Mouse (Mus musculus): ENCODE data around the gene Dync2li1. TPM values are rescaled to one million over a fixed set of nuclear protein-coding genes. Genes with fewer than 3 reads are reported as not detected.

Dync2li1 gene
- polyA plus RNA-seq, 1 experiment from 2014 or later: 56.9 TPM

DNA sequence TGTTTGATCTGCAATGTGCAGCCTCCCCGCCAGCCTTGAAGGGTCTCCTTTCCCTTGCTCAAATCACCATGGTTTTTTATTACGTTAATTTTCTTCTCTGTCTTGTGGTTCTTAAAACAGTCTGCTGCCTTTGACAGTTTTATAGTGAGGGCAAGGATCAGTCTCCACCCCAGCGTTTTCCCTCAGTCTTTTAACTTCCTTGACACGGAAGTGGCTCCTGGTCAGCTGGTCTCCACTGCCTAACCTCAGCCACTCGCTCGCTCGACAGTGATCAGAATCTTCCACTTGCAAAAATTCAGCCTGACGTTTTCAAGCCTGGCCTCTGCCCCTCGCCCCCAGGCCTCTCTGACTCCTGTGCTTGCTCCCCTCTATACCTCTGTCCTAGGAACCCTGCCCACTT, 39.4 kb downstream of the Dync2li1 start:
- Histone ChIP-seq H3K4me2 (replicated peaks; ENCODE audit: low read depth, low read length) (peak overlapping the region; percentile 34), H3K36me3 (ENCODE audit: insufficient read depth, low read length) (no peaks in the 10 kb centered on the region), H3K4me3 (ENCODE audit: low read length) (no peak overlapping the region), H3K27ac (ENCODE audit: low read length) (peak overlapping the region; percentile 55; the same call in 1 of the 2 replicates), H3K9me3 (ENCODE audit: low read length) (no peaks in the 10 kb centered on the region), H3K4me1 (ENCODE audit: insufficient read depth, low read length) (peaks cover 23% of the 10 kb centered on the region), H3K27me3 (ENCODE audit: insufficient read depth, low read length) (no peaks in the 10 kb centered on the region), H3K9ac (replicated peaks; ENCODE audit: low read length) (no peak overlapping the region)
- ATAC-seq (ENCODE audit: low FRiP score, low TSS enrichment): peak; percentile 81
- 9% methylated on average over 9 of the region's 9 CpGs for WGBS

- no peak overlapping the region for H3K27ac ChIP-seq (ENCODE audit: low read length)
- no peak overlapping the region for H3K4me2 ChIP-seq (replicated peaks; ENCODE audit: low read depth, low read length)
- peaks cover 24% of the 10 kb centered on the region for H3K4me1 ChIP-seq (ENCODE audit: insufficient read depth, low read length)
- no peaks in the 10 kb centered on the region for H3K9me3 ChIP-seq (ENCODE audit: low read length)
- no peaks in the 10 kb centered on the region for H3K36me3 ChIP-seq (ENCODE audit: insufficient read depth, low read length)
- no peak overlapping the region for H3K4me3 ChIP-seq (ENCODE audit: low read length)
- no peak for ATAC-seq (ENCODE audit: low FRiP score, low TSS enrichment)
- no peaks in the 10 kb centered on the region for H3K27me3 ChIP-seq (ENCODE audit: insufficient read depth, low read length)
- no peak overlapping the region for H3K9ac ChIP-seq (replicated peaks; ENCODE audit: low read length)
- WGBS: 85% methylated on average over 3 of the region's 3 CpGs
Measured at GRCm38 (mm10) chr17:84667848-84668247, 41.6 kb downstream of the Dync2li1 start.

- H3K36me3 ChIP-seq (ENCODE audit: insufficient read depth, low read length): no peaks in the 10 kb centered on the region
- no peak overlapping the region for H3K9ac ChIP-seq (replicated peaks; ENCODE audit: low read length)
- H3K4me3 ChIP-seq (ENCODE audit: low read length): no peak overlapping the region
- WGBS: 49% methylated on average over 16 of the region's 16 CpGs
- H3K4me1 ChIP-seq (ENCODE audit: insufficient read depth, low read length): peaks cover 35% of the 10 kb centered on the region
- H3K27me3 ChIP-seq (ENCODE audit: insufficient read depth, low read length): no peaks in the 10 kb centered on the region
- no peaks in the 10 kb centered on the region for H3K9me3 ChIP-seq (ENCODE audit: low read length)
- H3K4me2 ChIP-seq (replicated peaks; ENCODE audit: low read depth, low read length): no peak overlapping the region
- peak; percentile 44; the same call in 1 of the 2 replicates for ATAC-seq (ENCODE audit: low FRiP score, low TSS enrichment)
- no peak overlapping the region for H3K27ac ChIP-seq (ENCODE audit: low read length)
Measured at GRCm38 (mm10) chr17:84672376-84673369, 46.4 kb downstream of the Dync2li1 start.

DNA sequence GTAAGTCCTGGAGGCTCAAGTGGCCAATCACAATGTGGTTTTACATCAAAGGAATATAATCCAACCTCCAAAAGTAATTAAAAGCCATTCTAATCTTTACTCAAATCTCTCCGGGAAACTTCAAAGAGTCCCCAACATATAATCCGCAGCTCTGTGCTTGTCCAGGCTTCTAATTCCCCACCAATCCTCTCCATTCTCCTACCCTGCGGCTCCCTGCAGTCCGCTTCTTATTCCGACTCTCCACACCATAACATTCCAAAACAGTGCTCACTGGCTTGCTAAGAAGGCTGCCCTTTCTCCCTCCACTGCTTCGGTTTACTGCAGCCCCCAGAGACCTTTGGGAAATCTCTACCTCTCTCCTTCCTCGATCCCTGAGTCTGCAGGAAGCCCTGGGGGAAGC, 47.8 kb downstream of the Dync2li1 start:
- 21% methylated on average over 7 of the region's 7 CpGs for WGBS
- H3K4me2 ChIP-seq (replicated peaks; ENCODE audit: low read depth, low read length): no peak overlapping the region

GRCm38 (mm10) chr17:84675204-84675603, 48.9 kb downstream of the Dync2li1 start:
- Histone ChIP-seq H3K4me1 (ENCODE audit: insufficient read depth, low read length) (peaks cover 35% of the 10 kb centered on the region), H3K36me3 (ENCODE audit: insufficient read depth, low read length) (no peaks in the 10 kb centered on the region), H3K27ac (ENCODE audit: low read length) (no peak overlapping the region)

More for the DNA sequence above, 47.8 kb downstream of the Dync2li1 start:
- no peaks in the 10 kb centered on the region for H3K27me3 ChIP-seq (ENCODE audit: insufficient read depth, low read length)
- H3K9ac ChIP-seq (replicated peaks; ENCODE audit: low read length): peak overlapping the region; percentile 48; the same call in 1 of the 2 replicates
- no peak for ATAC-seq (ENCODE audit: low FRiP score, low TSS enrichment)
- H3K36me3 ChIP-seq (ENCODE audit: insufficient read depth, low read length): no peaks in the 10 kb centered on the region
- no peak overlapping the region for H3K4me3 ChIP-seq (ENCODE audit: low read length)
- H3K27ac ChIP-seq (ENCODE audit: low read length): no peak overlapping the region
- H3K9me3 ChIP-seq (ENCODE audit: low read length): no peaks in the 10 kb centered on the region
- H3K4me1 ChIP-seq (ENCODE audit: insufficient read depth, low read length): peaks cover 35% of the 10 kb centered on the region

DNA sequence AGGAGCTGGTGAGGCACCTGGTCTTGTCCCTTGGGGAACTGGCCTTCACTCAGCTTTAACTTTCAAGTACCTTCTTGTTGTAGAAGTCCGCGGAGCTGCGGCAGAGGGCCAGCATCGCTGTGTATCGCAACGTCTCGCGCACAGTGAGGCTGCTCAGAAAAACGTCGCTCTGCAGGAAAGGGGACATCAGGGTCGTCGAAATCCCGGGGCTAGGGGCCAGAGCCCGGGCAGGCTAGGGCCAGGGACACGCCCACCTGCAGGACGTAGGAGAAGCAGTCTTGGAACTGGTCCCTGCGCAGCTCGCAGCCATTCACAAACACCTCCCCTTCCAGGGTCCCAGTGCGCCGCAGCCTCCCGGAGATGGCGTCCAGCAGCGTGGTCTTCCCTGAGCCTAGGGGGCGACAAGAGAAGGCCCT, 49.7 kb downstream of the Dync2li1 start, which contains the start of gene Abcg8:
Gene Abcg8 (plus strand): TSS at position 352 of the 416 bp plus-strand sequence.
- Histone ChIP-seq H3K27ac (ENCODE audit: low read length) (no peak within 1 kb of the TSS), H3K27me3 (ENCODE audit: insufficient read depth, low read length) (no peaks in the 10 kb centered on the region), H3K4me3 (ENCODE audit: low read length) (peak within 1 kb of the TSS; percentile 46), H3K9me3 (ENCODE audit: low read length) (no peaks in the 10 kb centered on the region), H3K4me1 (ENCODE audit: insufficient read depth, low read length) (peaks cover 35% of the 10 kb centered on the region), H3K9ac (replicated peaks; ENCODE audit: low read length) (peak within 1 kb of the TSS; percentile 66), H3K4me2 (replicated peaks; ENCODE audit: low read depth, low read length) (peak within 1 kb of the TSS; percentile 80), H3K36me3 (ENCODE audit: insufficient read depth, low read length) (no peaks in the 10 kb centered on the region)
- peak; percentile 65 for ATAC-seq (ENCODE audit: low FRiP score, low TSS enrichment)
- under 1% methylated on average over 24 of the region's 24 CpGs for WGBS

More at GRCm38 (mm10) chr17:84675204-84675603, 48.9 kb downstream of the Dync2li1 start:
- no peaks in the 10 kb centered on the region for H3K27me3 ChIP-seq (ENCODE audit: insufficient read depth, low read length)
- H3K4me2 ChIP-seq (replicated peaks; ENCODE audit: low read depth, low read length): peak overlapping the region; percentile 80
- peak overlapping the region; percentile 46; the same call in 1 of the 2 replicates for H3K4me3 ChIP-seq (ENCODE audit: low read length)
- no peaks in the 10 kb centered on the region for H3K9me3 ChIP-seq (ENCODE audit: low read length)
- WGBS: 46% methylated on average over 4 of the region's 4 CpGs
- ATAC-seq (ENCODE audit: low FRiP score, low TSS enrichment): no peak
- H3K9ac ChIP-seq (replicated peaks; ENCODE audit: low read length): no peak overlapping the region

GRCm38 (mm10) chr17:84677595-84677994, 51.3 kb downstream of the Dync2li1 start:
- no peaks in the 10 kb centered on the region for H3K27me3 ChIP-seq (ENCODE audit: insufficient read depth, low read length)
- no peaks in the 10 kb centered on the region for H3K9me3 ChIP-seq (ENCODE audit: low read length)
- 82% methylated on average over 11 of the region's 11 CpGs for WGBS
- no peak for ATAC-seq (ENCODE audit: low FRiP score, low TSS enrichment)
- no peak overlapping the region for H3K9ac ChIP-seq (replicated peaks; ENCODE audit: low read length)
- H3K4me3 ChIP-seq (ENCODE audit: low read length): no peak overlapping the region
- peaks cover 31% of the 10 kb centered on the region for H3K4me1 ChIP-seq (ENCODE audit: insufficient read depth, low read length)
- no peak overlapping the region for H3K27ac ChIP-seq (ENCODE audit: low read length)
- H3K4me2 ChIP-seq (replicated peaks; ENCODE audit: low read depth, low read length): no peak overlapping the region
- H3K36me3 ChIP-seq (ENCODE audit: insufficient read depth, low read length): no peaks in the 10 kb centered on the region

- Histone ChIP-seq H3K36me3 (ENCODE audit: insufficient read depth, low read length) (no peaks in the 10 kb centered on the region), H3K27me3 (ENCODE audit: insufficient read depth, low read length) (no peaks in the 10 kb centered on the region), H3K27ac (ENCODE audit: low read length) (no peak overlapping the region), H3K9ac (replicated peaks; ENCODE audit: low read length) (no peak overlapping the region), H3K4me1 (ENCODE audit: insufficient read depth, low read length) (peaks cover 14% of the 10 kb centered on the region), H3K9me3 (ENCODE audit: low read length) (no peaks in the 10 kb centered on the region), H3K4me2 (replicated peaks; ENCODE audit: low read depth, low read length) (no peak overlapping the region), H3K4me3 (ENCODE audit: low read length) (no peak overlapping the region)
- ATAC-seq (ENCODE audit: low FRiP score, low TSS enrichment): no peak
- 82% methylated on average over 3 of the region's 3 CpGs for WGBS
Measured at GRCm38 (mm10) chr17:84681670-84682069, 55.4 kb downstream of the Dync2li1 start.

DNA sequence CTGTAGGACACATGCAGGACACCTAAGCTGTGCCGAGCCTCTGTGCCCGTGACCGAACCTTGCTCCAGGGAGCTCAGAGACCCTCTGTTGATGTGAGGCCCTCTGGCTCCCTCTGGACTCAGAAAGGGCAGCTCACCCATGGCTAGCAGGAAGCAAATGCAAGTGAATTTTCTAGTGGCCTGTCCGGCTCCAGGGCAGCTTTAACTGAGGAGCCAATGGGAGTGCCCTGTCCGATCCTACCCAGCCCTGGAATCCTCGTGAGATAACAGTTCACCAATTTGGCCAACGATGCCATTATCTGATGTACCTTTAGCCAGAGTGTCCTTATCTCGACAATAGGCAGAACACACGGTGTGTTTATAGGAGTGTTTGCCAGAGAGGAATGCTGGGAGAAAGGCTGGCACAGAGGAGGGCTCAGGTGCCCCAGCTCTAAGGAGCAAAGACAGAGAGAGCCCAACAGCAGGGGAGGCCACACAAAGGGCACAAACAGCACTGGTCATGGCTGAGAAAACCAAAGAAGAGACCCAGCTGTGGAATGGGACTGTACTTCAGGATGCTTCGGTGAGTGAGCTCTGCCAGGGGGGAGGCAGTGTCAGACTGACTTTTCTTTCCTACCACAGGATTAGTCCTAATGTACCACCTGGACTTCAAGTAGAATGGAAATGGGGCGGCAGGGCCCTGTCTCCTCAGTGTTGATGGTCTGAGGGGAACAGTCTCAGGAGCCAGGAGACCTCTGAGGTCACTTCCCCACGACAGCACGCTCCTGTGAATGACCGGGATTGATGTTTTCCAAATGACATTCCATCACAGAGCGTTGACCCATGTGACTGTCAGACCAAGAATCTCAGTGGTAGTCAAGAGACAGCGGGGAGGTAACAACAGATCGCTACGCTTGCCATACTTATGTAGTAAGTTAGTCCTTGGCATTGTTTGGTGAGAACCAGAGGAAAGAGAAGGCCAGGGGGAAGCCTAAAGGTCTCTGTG, 56.7 kb downstream of the Dync2li1 start, which contains the start of gene Abcg5:
Gene Abcg5 (minus strand): TSS at position 278 of the 984 bp plus-strand sequence.
- Histone ChIP-seq H3K27ac (ENCODE audit: low read length) (no peak within 1 kb of the TSS), H3K36me3 (ENCODE audit: insufficient read depth, low read length) (no peaks in the 10 kb centered on the region), H3K4me1 (ENCODE audit: insufficient read depth, low read length) (peaks cover 14% of the 10 kb centered on the region), H3K9ac (replicated peaks; ENCODE audit: low read length) (no peak within 1 kb of the TSS), H3K4me2 (replicated peaks; ENCODE audit: low read depth, low read length) (no peak within 1 kb of the TSS), H3K9me3 (ENCODE audit: low read length) (no peaks in the 10 kb centered on the region), H3K4me3 (ENCODE audit: low read length) (no peak within 1 kb of the TSS), H3K27me3 (ENCODE audit: insufficient read depth, low read length) (no peaks in the 10 kb centered on the region)
- 70% methylated on average over 18 of the region's 18 CpGs for WGBS
- ATAC-seq (ENCODE audit: low FRiP score, low TSS enrichment): peak; percentile 24; the same call in 1 of the 2 replicates
